ENCODE assay signal across 10 mouse cellular contexts in genomic region chr11:71758211-71759110, GRCm38 (mm10). TPM values are rescaled to one million over a fixed set of nuclear protein-coding genes. Genes with fewer than 3 reads are reported as not detected.
A peak's percentile ranks its signal among the peaks of the same experiment; 100 is the strongest.
DNase-seq lines count a peak whose midpoint lies in the region; ATAC-seq and TF ChIP-seq lines count a peak whose summit lies in the region.
"Had no signal": no experiment of that assay in that cellular context is flagged by ENCODE, and none has a peak within 500 bp of the region (broad histone marks: within the 10 kb centered on the region; RNA-seq: fewer than 3 reads in every experiment).

No protein-coding gene starts in this region.

- H3K4me2 ChIP-seq in forebrain, embryonic 12.5 days = peak overlapping the region; percentile 34
- H3K4me2 ChIP-seq in midbrain, postnatal 0 days (ENCODE audit: low read depth, low read length, poor library complexity, severe bottlenecking) = 0 out of 2 replicates have a peak overlapping the region, but pooled peaks have one; percentile 6

- no peaks in the 10 kb centered on the region for H3K9me3 ChIP-seq in forebrain, embryonic 12.5 days
- H3K9me3 ChIP-seq in midbrain, postnatal 0 days (ENCODE audit: low read length) = no peaks in the 10 kb centered on the region

- 9% methylated on average over 21 of the region's 21 CpGs for WGBS in forebrain, embryonic 12.5 days
- WGBS in midbrain, postnatal 0 days = 14% methylated on average over 21 of the region's 21 CpGs

- peak; percentile 61 for DNase-seq in cerebellum, adult 9-10 months
- peak; percentile 93 for DNase-seq in layer of hippocampus, adult 9-11 months
- DNase-seq in midbrain, postnatal 0 days (ENCODE audit: low spot score) = peak; percentile 94
- no peak for DNase-seq in heart, postnatal 4 days
- no peak for DNase-seq in yolk sac, embryonic 10.5 days (ENCODE audit: low spot score)
- no peak for DNase-seq in gastrocnemius, postnatal 25 days

- peak overlapping the region; percentile 95 for H3K27ac ChIP-seq in forebrain, embryonic 12.5 days
- H3K27ac ChIP-seq in midbrain, postnatal 0 days (ENCODE audit: low read depth, low read length) = peak overlapping the region; percentile 67
- H3K27ac ChIP-seq: macrophage had no signal

- H3K4me1 ChIP-seq in forebrain, embryonic 12.5 days = peaks cover 96% of the 10 kb centered on the region
- H3K4me1 ChIP-seq in midbrain, postnatal 0 days (ENCODE audit: insufficient read depth, low read length) = peaks cover 17% of the 10 kb centered on the region; the same call in 1 of the 2 replicates

- H3K27me3 ChIP-seq in forebrain, embryonic 12.5 days = no peaks in the 10 kb centered on the region
- H3K27me3 ChIP-seq in midbrain, postnatal 0 days (ENCODE audit: insufficient read depth, low read length) = no peaks in the 10 kb centered on the region

- ATAC-seq in forebrain, embryonic 12.5 days (ENCODE audit: low FRiP score) = peak; percentile 84
- ATAC-seq in midbrain, postnatal 0 days (ENCODE audit: low FRiP score) = peak; percentile 90
- ATAC-seq in monocyte, adult 5-6 weeks (replicated peaks; ENCODE audit: insufficient number of reproducible peaks, low FRiP score, low TSS enrichment, poor library complexity, severe bottlenecking) = no peak
- ATAC-seq: Patski had no signal

- TF ChIP-seq CTCF in midbrain, postnatal 0 days (IDR thresholded peaks at IDR 0.05) = 0 out of 2 replicates have a peak, but pooled peaks have one; percentile 9

- H3K9ac ChIP-seq in forebrain, embryonic 12.5 days = peak overlapping the region; percentile 30; the same call in 1 of the 2 replicates
- H3K9ac ChIP-seq in midbrain, postnatal 0 days (replicated peaks; ENCODE audit: low read length, poor library complexity, severe bottlenecking) = no peak overlapping the region

- peaks cover 20% of the 10 kb centered on the region for H3K36me3 ChIP-seq in forebrain, embryonic 12.5 days (replicated peaks)
- H3K36me3 ChIP-seq in midbrain, postnatal 0 days (ENCODE audit: insufficient read depth, low read length) = peaks cover 10% of the 10 kb centered on the region; the same call in 1 of the 2 replicates

- no peak overlapping the region for H3K4me3 ChIP-seq in forebrain, embryonic 12.5 days (replicated peaks)
- no peak overlapping the region for H3K4me3 ChIP-seq in midbrain, postnatal 0 days (ENCODE audit: low read depth, low read length)

RNA-seq across cellular contexts. Expression of gene Wscd1, which starts 8.7 kb away (rescaled TPM):
- 58.3 and 65.1 TPM in 2 replicates for polyA plus RNA-seq in forebrain, embryonic 12.5 days (2016; fragmentation: Nextera tagmentation; extraction: Ambion mirVana)
- total RNA-seq in midbrain, postnatal 0 days (2014; rRNA removed) = 143 and 167 TPM in 2 replicates
- polyA plus RNA-seq in midbrain, postnatal 0 days (2015; fragmentation: Nextera tagmentation; extraction: Ambion mirVana) = 81.5 and 82.4 TPM in 2 replicates
- 1 to 10 TPM; 9.6 TPM for total RNA-seq in heart, postnatal 4 days (2021)
- total RNA-seq in gastrocnemius, postnatal 25 days (2021) = 1 to 10 TPM; 2.6 to 3.1 TPM
- not detected in 3 replicates for total RNA-seq in monocyte, adult 5-6 weeks (2017)
- polyA plus RNA-seq: macrophage had no signal

Comparison
In these comparisons a context has a peak if more than half of its experiments do, and no peak if none do; other contexts are left out.
1. DNase-seq: peak in cerebellum, adult 9-10 months (single experiment), layer of hippocampus, adult 9-11 months (single experiment) and midbrain, postnatal 0 days (single experiment); none in heart, postnatal 4 days (single experiment), yolk sac, embryonic 10.5 days (single experiment) and gastrocnemius, postnatal 25 days (single experiment).
2. RNA of gene Wscd1, which starts 8.7 kb away (total RNA-seq): 143 to 167 TPM in midbrain, postnatal 0 days; 9.6 TPM in heart, postnatal 4 days, 2.6 to 3.1 TPM in gastrocnemius, postnatal 25 days and not detected in monocyte, adult 5-6 weeks; every median in the first group is over 10 times any median in the second.